Mouse (Mus musculus) E14TG2a.4 (cell line): ENCODE results near the gene Irak2.
A peak's percentile ranks its signal among the peaks of the same experiment; 100 is the strongest.

Source experiments
- H3K27me3 ChIP-seq: 2 replicates; pipeline ENCODE4 v1.6.1; 2014; ENCODE audit warnings: low read length, control low read depth; ENCODE audit not compliant: insufficient read depth
- H3K36me3 ChIP-seq: 2 replicates; pipeline ENCODE4 v1.6.1; 2014; ENCODE audit warnings: low read length, control low read depth; ENCODE audit not compliant: insufficient read depth
- H3K4me1 ChIP-seq: replicated peaks from 2 replicates; pipeline ENCODE4 v1.6.1; 2014; ENCODE audit warnings: low read depth, low read length, control low read depth
- H3K4me3 ChIP-seq: replicated peaks from 2 replicates; pipeline ENCODE4 v1.5.1; 2014; ENCODE audit warnings: mild to moderate bottlenecking, low read length
- H3K9me3 ChIP-seq: 2 replicates; pipeline ENCODE4 v1.6.1; 2014; ENCODE audit warnings: low read length, control low read depth
- CTCF ChIP-seq: conservative IDR thresholded peaks from 2 replicates; pipeline ENCODE4 v1.5.1; 2014; ENCODE audit warnings: low read length
- NANOG ChIP-seq: IDR thresholded peaks from 2 replicates; pipeline ENCODE4 v1.6.1; 2014; ENCODE audit warnings: borderline replicate concordance, low read length, mixed read lengths
- POU5F1 ChIP-seq: IDR thresholded peaks from 2 replicates; pipeline ENCODE4 v1.6.1; 2014; ENCODE audit warnings: low read length, borderline replicate concordance

The Irak2 gene

GRCm38 (mm10) chr6:113740236-113741217 lies 102.3 kb downstream of the Irak2 start, which contains the start of gene Sec13:
TSS of gene Sec13 (minus strand) at chr6:113740743.
- TF ChIP-seq POU5F1 (no peak), NANOG (no peak), CTCF (no peak)
- H3K36me3 ChIP-seq, result peaks cover 32% of the 10 kb centered on the region
- peaks cover 19% of the 10 kb centered on the region for H3K4me1 ChIP-seq
- H3K9me3 ChIP-seq, result no peaks in the 10 kb centered on the region
- H3K4me3 ChIP-seq, result peak within 1 kb of the TSS; percentile 87
- peaks cover 3% of the 10 kb centered on the region; the same call in 1 of the 2 replicates for H3K27me3 ChIP-seq

DNA sequence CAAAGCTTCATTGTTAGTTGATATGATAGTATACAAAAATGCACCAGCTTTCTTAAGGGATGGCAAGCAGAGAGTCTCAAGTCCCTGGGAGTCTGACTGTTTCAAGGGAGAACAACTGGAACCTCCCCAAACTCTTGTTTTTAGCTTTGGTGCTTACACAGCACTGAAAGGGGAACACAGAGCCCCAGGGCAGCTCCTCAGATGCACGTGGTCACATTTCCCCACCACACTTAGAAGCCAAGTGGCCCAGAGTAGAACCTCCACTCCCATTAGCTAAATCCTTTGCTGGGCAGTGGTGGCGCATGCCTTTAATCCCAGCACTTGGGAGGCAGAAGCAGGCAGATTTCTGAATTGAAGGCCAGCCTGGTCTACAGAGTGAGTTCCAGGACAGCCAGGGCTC lies 103.2 kb downstream of the Irak2 start:
- no peak overlapping the region for H3K4me3 ChIP-seq
- H3K4me1 ChIP-seq, result peaks cover 16% of the 10 kb centered on the region
- H3K9me3 ChIP-seq, result no peaks in the 10 kb centered on the region
- TF ChIP-seq NANOG (no peak), POU5F1 (no peak), CTCF (no peak)
- peaks cover 10% of the 10 kb centered on the region for H3K27me3 ChIP-seq
- peaks cover 23% of the 10 kb centered on the region for H3K36me3 ChIP-seq

DNA sequence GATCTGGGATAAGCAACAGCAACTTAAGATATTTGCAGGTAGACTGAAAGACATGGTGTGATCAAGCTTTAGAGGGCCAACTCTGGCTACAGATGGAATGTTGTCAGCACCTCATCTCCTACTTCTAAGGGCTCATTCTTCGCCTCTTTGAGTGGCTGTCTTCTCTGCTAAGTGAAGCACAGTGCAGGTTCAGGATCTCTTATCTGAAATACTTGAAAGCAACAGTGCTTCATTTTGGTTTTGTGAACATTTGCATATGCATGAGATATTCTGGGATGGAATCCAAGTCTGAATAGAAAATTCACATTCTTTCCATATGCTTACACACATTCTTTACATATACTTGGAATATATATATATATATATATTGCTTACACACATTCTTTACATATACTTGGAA lies 104.1 kb downstream of the Irak2 start:
- Histone ChIP-seq H3K27me3 (peaks cover 12% of the 10 kb centered on the region), H3K4me1 (peaks cover 14% of the 10 kb centered on the region), H3K36me3 (peaks cover 14% of the 10 kb centered on the region), H3K4me3 (no peak overlapping the region), H3K9me3 (no peaks in the 10 kb centered on the region)
- no peak for TF ChIP-seq CTCF
- TF ChIP-seq POU5F1, result no peak
- TF ChIP-seq NANOG, result no peak

DNA sequence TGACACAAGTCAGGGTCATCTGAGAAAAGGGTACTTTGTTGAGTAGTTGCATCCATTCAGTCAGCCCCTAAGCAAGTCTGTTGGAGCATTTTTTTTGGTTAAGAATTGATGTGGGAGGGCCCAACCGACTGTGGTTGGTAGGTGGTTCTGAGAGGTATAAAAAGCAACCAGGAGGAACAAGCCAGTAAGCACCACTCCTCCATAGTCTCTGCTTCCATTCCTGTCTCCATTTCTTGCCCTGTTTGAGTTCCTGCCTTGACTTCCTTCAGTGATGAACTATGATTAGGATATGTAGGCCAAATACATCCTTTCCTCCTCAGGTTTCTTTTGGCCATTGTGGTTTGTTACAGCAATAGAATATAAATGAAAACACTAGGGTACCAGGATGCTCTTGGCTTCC lies 104.8 kb downstream of the Irak2 start:
- Histone ChIP-seq H3K36me3 (peaks cover 7% of the 10 kb centered on the region), H3K9me3 (no peaks in the 10 kb centered on the region), H3K4me3 (no peak overlapping the region), H3K27me3 (peaks cover 16% of the 10 kb centered on the region), H3K4me1 (peaks cover 18% of the 10 kb centered on the region)
- TF ChIP-seq NANOG (no peak), POU5F1 (no peak), CTCF (no peak)
